Mouse (Mus musculus): ENCODE measurements around the gene Klf4. TPM values are rescaled to one million over a fixed set of nuclear protein-coding genes. Genes with fewer than 3 reads are reported as not detected.

Gene Klf4
- 80.1 TPM for polyA plus RNA-seq (2014; fragmentation: Illumina TruSeq; extraction: RNeasy Lipid Tissue Mini Kit (QIAGEN cat#74804); ENCODE audit: insufficient read depth, low read depth, low replicate concordance)

GRCm38 (mm10) chr4:55532407-55533195 lies at the start of gene Klf4:
Gene Klf4, minus strand, starts transcription at chr4:55532466.

Other genes starting within 250 kb of the Klf4 start
- 40.2 TPM for gene Rad23b, start 182.4 kb downstream of the Klf4 start, polyA plus RNA-seq (2014; fragmentation: Illumina TruSeq; extraction: RNeasy Lipid Tissue Mini Kit (QIAGEN cat#74804); ENCODE audit: insufficient read depth, low read depth, low replicate concordance)